Mouse (Mus musculus): ENCODE measurements around the gene Aldh3b2.

DNA sequence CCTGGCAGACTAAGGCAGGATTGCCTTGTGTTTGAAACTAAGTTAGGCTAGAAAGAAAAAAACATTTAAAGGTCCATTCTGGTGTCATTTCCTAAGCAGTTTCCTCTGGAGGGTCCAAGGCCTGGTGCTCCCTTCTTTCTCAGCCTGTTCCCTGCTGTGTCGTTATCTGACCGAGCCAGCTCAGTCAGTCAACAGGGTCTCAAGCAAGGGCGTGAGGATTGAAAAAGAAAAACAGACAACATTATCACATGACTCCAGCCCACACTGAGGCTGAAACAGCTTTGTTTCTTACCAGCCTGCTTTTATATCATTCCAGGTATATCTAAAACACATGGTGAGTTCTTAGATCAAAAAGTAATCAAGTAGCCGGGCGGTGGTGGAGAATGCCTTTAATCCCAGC lies 43.5 kb downstream of the Aldh3b2 start:
- TF ChIP-seq HCFC1 (IDR thresholded peaks at IDR 0.05; ENCODE audit: borderline replicate concordance, insufficient read depth, low read length) (no peak), MAFK (IDR thresholded peaks at IDR 0.05; ENCODE audit: insufficient read depth, low read depth, low read length) (no peak), ZNF384 (IDR thresholded peaks at IDR 0.05; ENCODE audit: low read depth, low read length) (no peak), CHD2 (IDR thresholded peaks at IDR 0.05; ENCODE audit: low read depth, low read length) (no peak), ZC3H11A (IDR thresholded peaks at IDR 0.05; ENCODE audit: borderline replicate concordance, low read depth, low read length) (no peak)
